In the genomic region with DNA sequence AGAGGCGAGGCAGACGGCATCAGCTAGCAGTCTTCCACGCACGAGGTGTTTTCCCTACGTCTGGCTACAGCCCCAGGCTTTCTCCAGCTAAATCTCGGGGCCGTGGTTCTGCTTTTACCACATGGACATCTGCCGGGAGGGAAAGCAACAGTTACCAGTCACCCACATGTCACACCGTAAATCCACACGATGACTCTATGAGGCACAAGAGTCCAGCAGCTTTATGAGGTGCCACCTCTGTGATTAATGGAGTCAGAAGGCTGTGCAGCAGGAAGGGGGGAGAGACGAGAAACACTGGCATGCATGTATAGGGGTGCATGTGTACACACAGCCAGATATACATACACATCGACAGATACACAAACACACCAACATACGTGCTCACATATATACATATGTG, we compare ENCODE assay signal across 23 mouse cellular contexts.
DNase-seq lines count a peak whose midpoint lies in the region; ATAC-seq and TF ChIP-seq lines count a peak whose summit lies in the region.
"Had no signal": no experiment of that assay in that cellular context is flagged by ENCODE, and none has a peak within 500 bp of the region (broad histone marks: within the 10 kb centered on the region; RNA-seq: fewer than 3 reads in every experiment).

No protein-coding gene starts in this region.

- TF ChIP-seq EP300 in liver, postnatal 0 days (IDR thresholded peaks at IDR 0.05; ENCODE audit: low read depth), result no peak

- DNase-seq in embryo, embryonic 10 days (ENCODE audit: low spot score), result peak; percentile 24
- DNase-seq in embryo, embryonic 9.5 days (ENCODE audit: extremely low spot score), result no peak
- DNase-seq in liver, postnatal 0 days, result peak; percentile 8
- DNase-seq in embryo, embryonic 11.5 days (ENCODE audit: low read depth, low spot score), result peak; percentile 37
- peak; percentile 61 for DNase-seq in mesoderm, embryonic 11.5 days (ENCODE audit: low read depth, low spot score)
- DNase-seq in forebrain, embryonic 10.5 days (ENCODE audit: extremely low spot score, low spot score), result no peak
- DNase-seq: adrenal gland, postnatal 14 days; cerebellum, adult 11 months; cerebellum, postnatal 10 days; gastrocnemius, postnatal 25 days; kidney, adult 8-10 months; right cerebral cortex, postnatal 25 days had no signal

- ATAC-seq in liver, postnatal 0 days, result no peak
- no peak for ATAC-seq in liver, embryonic 12.5 days
- no peak for ATAC-seq in heart, embryonic 12.5 days (ENCODE audit: insufficient number of reproducible peaks, low FRiP score)
- ATAC-seq: activated CD4-positive, CD25-positive, alpha-beta regulatory T cell, adult 4 months; CD4-positive, CD25-positive, alpha-beta regulatory T cell, adult 4 months had no signal

- H3K4me3 ChIP-seq in liver, postnatal 0 days (ENCODE audit: low read depth, low read length), result no peak overlapping the region
- no peak overlapping the region for H3K4me3 ChIP-seq in liver, embryonic 12.5 days
- no peak overlapping the region for H3K4me3 ChIP-seq in heart, embryonic 12.5 days
- H3K4me3 ChIP-seq in forebrain, embryonic 10.5 days, result no peak overlapping the region
- H3K4me3 ChIP-seq: embryonic facial prominence, embryonic 10.5 days; forebrain, embryonic 13.5 days; neural tube, embryonic 12.5 days; stomach, embryonic 15.5 days had no signal

- 56% methylated on average over 13 of the region's 13 CpGs for WGBS in liver, postnatal 0 days (ENCODE audit: insufficient replicate concordance)
- WGBS in liver, embryonic 12.5 days (ENCODE audit: insufficient replicate concordance), result 68% methylated on average over 13 of the region's 13 CpGs
- WGBS in heart, embryonic 12.5 days, result 77% methylated on average over 13 of the region's 13 CpGs
- 88% methylated on average over 13 of the region's 13 CpGs for WGBS in forebrain, embryonic 10.5 days

- H3K9ac ChIP-seq in liver, postnatal 0 days (replicated peaks), result no peak overlapping the region
- H3K9ac ChIP-seq in liver, embryonic 12.5 days, result no peak overlapping the region
- no peak overlapping the region for H3K9ac ChIP-seq in heart, embryonic 12.5 days
- H3K9ac ChIP-seq: forebrain, embryonic 13.5 days; liver, embryonic 14.5 days; neural tube, embryonic 12.5 days; stomach, embryonic 15.5 days had no signal

- no peak for TF ChIP-seq CTCF in liver, postnatal 0 days (IDR thresholded peaks at IDR 0.05; ENCODE audit: low read depth)

- H3K36me3 ChIP-seq in liver, postnatal 0 days (replicated peaks; ENCODE audit: insufficient read depth, low read length), result no peaks in the 10 kb centered on the region
- no peaks in the 10 kb centered on the region for H3K36me3 ChIP-seq in liver, embryonic 12.5 days
- no peaks in the 10 kb centered on the region for H3K36me3 ChIP-seq in heart, embryonic 12.5 days
- H3K36me3 ChIP-seq in forebrain, embryonic 10.5 days (replicated peaks), result no peaks in the 10 kb centered on the region
- H3K36me3 ChIP-seq: embryonic facial prominence, embryonic 10.5 days; neural tube, embryonic 12.5 days; stomach, embryonic 15.5 days had no signal

- no peaks in the 10 kb centered on the region for H3K9me3 ChIP-seq in liver, postnatal 0 days (ENCODE audit: low read length)
- H3K9me3 ChIP-seq in liver, embryonic 12.5 days (replicated peaks), result no peaks in the 10 kb centered on the region
- H3K9me3 ChIP-seq in heart, embryonic 12.5 days (replicated peaks), result no peaks in the 10 kb centered on the region
- H3K9me3 ChIP-seq in forebrain, embryonic 10.5 days, result no peaks in the 10 kb centered on the region
- H3K9me3 ChIP-seq: embryonic facial prominence, embryonic 10.5 days; forebrain, embryonic 13.5 days; neural tube, embryonic 12.5 days; stomach, embryonic 15.5 days had no signal

- H3K27ac ChIP-seq in liver, postnatal 0 days (ENCODE audit: low read depth), result no peak overlapping the region
- H3K27ac ChIP-seq in liver, embryonic 12.5 days, result no peak overlapping the region
- no peak overlapping the region for H3K27ac ChIP-seq in heart, embryonic 12.5 days (ENCODE audit: poor library complexity, severe bottlenecking)
- H3K27ac ChIP-seq in forebrain, embryonic 10.5 days, result no peak overlapping the region
- H3K27ac ChIP-seq: embryonic facial prominence, embryonic 10.5 days; forebrain, embryonic 13.5 days; liver, embryonic 14.5 days; macrophage; neural tube, embryonic 12.5 days; stomach, embryonic 15.5 days had no signal

- no peak overlapping the region for H3K4me2 ChIP-seq in liver, postnatal 0 days (ENCODE audit: low read depth, low read length)
- H3K4me2 ChIP-seq in liver, embryonic 12.5 days, result no peak overlapping the region
- H3K4me2 ChIP-seq in heart, embryonic 12.5 days, result no peak overlapping the region
- H3K4me2 ChIP-seq: midbrain, embryonic 11.5 days; stomach, embryonic 15.5 days had no signal

- no peaks in the 10 kb centered on the region for H3K4me1 ChIP-seq in liver, postnatal 0 days (ENCODE audit: insufficient read depth)
- no peaks in the 10 kb centered on the region for H3K4me1 ChIP-seq in liver, embryonic 12.5 days
- H3K4me1 ChIP-seq in heart, embryonic 12.5 days (replicated peaks), result no peaks in the 10 kb centered on the region
- H3K4me1 ChIP-seq in forebrain, embryonic 10.5 days, result peaks cover 6% of the 10 kb centered on the region; the same call in 1 of the 2 replicates
- H3K4me1 ChIP-seq: embryonic facial prominence, embryonic 10.5 days; stomach, embryonic 15.5 days had no signal

- H3K27me3 ChIP-seq in liver, postnatal 0 days (ENCODE audit: insufficient read depth, low read length), result no peaks in the 10 kb centered on the region
- H3K27me3 ChIP-seq in liver, embryonic 12.5 days (replicated peaks), result no peaks in the 10 kb centered on the region
- H3K27me3 ChIP-seq in heart, embryonic 12.5 days (replicated peaks), result no peaks in the 10 kb centered on the region; the same call in 1 of the 2 replicates
- no peaks in the 10 kb centered on the region for H3K27me3 ChIP-seq in forebrain, embryonic 10.5 days (ENCODE audit: poor library complexity, severe bottlenecking)
- H3K27me3 ChIP-seq: stomach, embryonic 15.5 days had no signal

Comparison
In these comparisons a context has a peak if more than half of its experiments do, and no peak if none do; other contexts are left out.
1. DNase-seq: peak in embryo, embryonic 10 days (single experiment), liver, postnatal 0 days (single experiment), embryo, embryonic 11.5 days (single experiment) and mesoderm, embryonic 11.5 days (single experiment); none in embryo, embryonic 9.5 days (single experiment) and forebrain, embryonic 10.5 days (single experiment).